Mouse (Mus musculus): ENCODE results near the gene Atad1. TPM values are rescaled to one million over a fixed set of nuclear protein-coding genes. Genes with fewer than 3 reads are reported as not detected.
"Not testable (repeated sequence)": the region's sequence is repeated elsewhere in the genome, so short reads cannot be mapped to it uniquely, and the experiment has no call there.

The Atad1 gene
- total RNA-seq, 2 experiments from 2014 or later = 101 to 104 TPM

DNA sequence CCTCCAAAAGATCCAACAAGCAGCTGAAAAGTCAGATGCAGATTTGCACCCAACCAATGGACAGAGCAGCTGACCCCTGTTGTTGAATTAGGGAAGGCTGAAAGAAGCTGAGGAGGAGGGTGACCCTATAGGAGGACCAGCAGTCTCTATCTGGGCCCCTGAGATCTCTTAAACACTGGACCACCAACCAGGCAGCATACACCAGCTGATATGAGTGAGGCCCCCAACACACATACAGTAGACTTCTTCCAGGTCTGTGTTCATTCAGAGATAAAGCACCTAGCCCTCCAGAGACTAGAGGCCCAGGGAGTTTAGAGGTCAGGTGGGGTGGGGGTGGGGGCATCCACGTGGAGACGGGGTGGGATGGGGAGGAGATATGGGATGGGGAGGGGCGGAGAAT, 51.4 kb downstream of the Atad1 start:
- intact Hi-C loops (cut with DNase I); DNase-seq: not testable (repeated sequence)

DNA sequence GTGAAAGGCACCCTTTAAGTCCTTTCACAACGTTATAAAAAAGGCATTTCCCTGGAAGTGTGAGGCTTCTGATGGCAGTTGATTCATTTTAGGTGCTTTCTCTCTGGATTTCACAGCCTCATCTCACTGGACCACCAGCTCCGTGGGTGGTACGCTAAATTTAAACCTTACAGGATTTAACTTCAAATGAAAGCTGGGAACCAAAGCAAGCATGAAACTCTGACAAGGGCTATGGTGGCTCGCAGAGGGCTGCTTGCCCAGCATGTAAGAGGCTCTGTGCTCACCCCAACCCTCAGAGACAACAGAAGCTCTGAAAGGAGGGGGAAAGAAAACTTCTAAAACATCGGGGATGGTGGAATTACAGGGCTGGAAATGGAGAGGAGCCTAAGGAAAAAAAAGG, 51.9 kb downstream of the Atad1 start:
- intact Hi-C loops (cut with DNase I) = no loop called here
- DNase-seq = no peak

DNA sequence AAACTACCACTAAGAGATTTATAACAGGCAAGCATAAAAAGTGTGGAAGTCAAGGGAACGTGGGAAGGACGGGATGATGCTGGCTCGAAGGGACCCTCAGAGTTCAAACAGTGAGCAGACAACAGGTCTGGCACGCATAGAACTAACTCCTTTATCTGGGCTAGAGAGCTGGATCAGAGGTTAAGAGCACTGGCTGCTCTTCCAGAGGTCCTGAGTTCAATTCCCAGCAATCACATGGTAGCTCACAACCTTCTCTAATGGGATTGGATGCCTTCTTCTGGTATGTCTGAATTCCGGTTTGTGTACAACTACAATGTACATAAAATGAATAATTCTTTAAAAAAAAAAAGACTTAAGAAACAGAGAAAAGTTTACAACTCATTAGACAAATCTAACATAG, 56.5 kb downstream of the Atad1 start:
- no peak for DNase-seq
- intact Hi-C loops (cut with DNase I) = loop anchor here (5.0 kb wide), 1 partner anchor 166 kb away; no protein-coding TSS in a partner anchor

DNA sequence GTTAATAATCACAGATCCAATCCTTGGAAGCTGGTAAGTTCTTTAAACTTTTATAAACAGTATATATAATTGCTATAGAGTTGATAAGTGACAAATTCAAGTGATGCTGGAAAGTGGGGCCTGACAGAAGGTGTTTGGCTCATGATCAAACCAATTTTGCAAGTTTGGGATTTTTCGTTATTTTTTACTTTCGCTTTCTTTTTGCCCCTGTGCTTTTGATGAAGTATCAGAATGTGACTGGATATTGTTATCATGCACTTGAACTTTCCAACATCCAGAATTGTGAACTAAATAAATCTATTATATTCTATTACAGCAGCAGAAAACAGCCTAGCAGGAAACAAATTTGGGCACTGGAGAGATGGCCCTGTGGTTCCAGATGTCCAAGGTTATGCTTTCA, 58.7 kb downstream of the Atad1 start:
- no peak for DNase-seq
- intact Hi-C loops (cut with DNase I) = loop anchor here (5.0 kb wide), 1 partner anchor 164 kb away; no protein-coding TSS in a partner anchor

DNA sequence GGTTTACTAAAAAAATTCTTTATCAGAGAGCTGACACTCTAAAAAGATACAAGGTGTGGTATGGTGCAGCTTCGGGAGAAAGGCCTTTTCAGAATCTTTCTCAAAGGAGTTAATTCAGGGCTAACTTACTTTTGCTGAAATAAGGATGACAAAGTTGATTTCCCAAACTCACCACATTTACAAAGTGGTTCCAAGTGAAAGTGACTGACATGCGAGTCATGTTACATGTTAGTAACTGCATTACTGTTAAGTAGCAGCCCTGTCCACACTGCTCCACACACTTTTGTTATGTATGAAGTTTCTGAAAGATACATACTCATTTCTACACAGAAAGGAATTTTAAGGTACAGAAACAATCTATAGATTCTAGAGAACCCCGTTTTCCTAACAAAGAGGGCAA, 63.8 kb downstream of the Atad1 start:
- intact Hi-C loops (cut with DNase I) = no loop called here
- DNase-seq = no peak

DNA sequence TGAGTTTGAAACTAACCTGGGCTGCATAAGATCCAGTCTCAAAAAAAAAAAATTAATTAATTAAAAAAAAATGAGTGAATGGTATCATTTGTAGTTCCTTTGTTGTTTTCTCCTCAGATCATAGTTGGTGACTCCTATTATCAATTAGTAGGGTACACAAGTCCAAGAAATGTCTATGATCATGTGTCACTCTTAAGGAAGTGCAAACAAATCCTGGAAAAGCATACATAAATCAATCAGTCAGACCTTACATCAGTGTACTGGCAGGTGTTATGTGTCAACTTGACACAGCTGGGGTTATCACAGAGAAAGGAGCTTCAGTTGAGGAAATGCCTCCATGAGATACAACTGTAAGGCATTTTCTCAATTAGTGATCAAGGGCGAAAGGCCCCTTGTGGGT, 71.8 kb downstream of the Atad1 start:
- intact Hi-C loops (cut with DNase I) = not testable (repeated sequence)

DNA sequence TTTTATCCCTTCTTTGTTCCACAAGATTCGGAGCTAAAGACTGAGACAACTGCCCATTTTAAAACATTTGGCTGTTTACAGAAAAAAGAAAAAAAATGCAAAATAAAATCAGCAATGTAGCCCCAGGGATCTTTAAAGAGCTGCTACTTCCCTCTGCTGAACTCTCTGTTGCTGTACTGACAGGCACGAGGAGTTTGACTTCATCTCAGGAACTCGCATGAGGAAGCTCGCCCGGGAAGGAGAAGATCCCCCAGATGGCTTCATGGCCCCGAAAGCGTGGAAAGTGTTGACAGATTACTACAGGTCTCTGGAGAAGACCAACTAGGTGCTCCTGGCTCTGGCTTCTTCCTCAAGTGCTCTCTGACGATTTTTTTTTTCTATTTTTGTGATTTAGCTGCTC, 74.3 kb downstream of the Atad1 start:
- intact Hi-C loops (cut with DNase I) = no loop called here
- no peak for DNase-seq

More for the DNA sequence above, 71.8 kb downstream of the Atad1 start:
- DNase-seq = not testable (repeated sequence)

DNA sequence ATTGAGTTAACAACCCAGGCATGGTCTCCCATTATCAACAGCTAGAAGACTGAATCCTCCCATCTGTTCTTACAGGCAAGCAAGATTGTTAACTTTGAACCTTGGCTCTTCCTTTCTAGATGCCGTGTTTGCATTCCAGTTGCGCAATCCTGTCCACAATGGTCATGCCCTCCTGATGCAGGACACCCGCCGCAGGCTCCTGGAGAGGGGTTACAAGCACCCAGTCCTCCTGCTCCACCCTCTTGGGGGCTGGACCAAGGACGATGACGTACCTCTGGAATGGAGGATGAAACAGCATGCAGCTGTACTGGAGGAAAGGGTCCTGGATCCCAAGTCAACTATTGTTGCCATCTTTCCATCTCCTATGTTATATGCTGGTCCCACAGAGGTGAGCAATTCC, 76.7 kb downstream of the Atad1 start:
- intact Hi-C loops (cut with DNase I) = no loop called here
- DNase-seq = no peak

DNA sequence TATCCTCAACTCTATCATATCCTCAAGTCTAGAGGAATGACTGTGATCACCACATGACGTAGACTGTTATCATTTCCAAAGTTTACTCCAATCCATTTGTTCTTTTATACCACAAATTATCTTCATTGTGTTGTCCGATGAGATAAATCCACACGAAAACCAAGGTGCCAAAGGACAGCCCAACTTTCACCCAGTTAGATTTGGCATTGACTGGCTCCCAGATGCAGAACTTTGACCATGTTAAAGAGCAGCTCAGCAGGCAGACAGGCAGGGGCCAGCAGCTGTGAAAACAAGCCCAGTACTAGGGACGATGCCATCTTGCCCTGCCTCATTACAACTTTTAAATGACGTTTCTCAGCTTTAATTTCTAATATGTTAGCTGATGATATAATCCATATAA, 80.2 kb downstream of the Atad1 start:
- intact Hi-C loops (cut with DNase I) = no loop called here

DNA sequence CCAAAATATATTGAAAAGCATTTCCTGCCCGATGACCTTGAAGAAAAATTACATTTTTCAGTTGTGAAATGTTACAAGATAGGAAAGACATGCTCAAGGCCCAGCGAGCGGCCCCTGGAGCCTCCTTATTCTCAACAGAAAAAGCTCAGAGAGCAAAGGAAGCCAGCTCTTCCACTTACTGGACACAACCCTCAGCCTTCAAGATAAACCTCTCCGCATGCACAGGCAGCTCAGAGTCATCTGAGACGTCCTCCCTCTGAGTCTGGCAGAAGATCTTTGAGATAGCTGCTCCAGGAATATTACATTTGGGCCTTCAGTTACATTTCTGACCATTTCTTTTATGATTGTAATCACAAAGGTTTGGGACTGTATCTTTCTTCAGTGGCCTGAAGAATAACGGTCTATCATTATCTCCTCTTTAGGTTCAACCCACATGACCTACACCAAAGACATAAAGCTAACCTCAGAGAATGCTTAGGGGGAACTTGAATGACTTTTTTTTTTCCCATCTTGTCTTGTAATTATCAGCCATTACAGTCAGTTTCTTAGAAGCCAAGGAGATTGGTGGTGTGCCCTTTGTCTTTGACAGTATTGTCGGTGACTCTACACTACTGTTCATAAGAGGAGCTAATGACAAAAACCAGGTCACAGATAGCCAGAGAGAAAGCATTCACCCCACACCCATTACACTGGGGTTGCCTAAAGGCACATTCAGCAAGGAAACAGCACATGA, 85.8 kb downstream of the Atad1 start:
- DNase-seq = no peak

More for the DNA sequence above, 80.2 kb downstream of the Atad1 start:
- no peak for DNase-seq

DNA sequence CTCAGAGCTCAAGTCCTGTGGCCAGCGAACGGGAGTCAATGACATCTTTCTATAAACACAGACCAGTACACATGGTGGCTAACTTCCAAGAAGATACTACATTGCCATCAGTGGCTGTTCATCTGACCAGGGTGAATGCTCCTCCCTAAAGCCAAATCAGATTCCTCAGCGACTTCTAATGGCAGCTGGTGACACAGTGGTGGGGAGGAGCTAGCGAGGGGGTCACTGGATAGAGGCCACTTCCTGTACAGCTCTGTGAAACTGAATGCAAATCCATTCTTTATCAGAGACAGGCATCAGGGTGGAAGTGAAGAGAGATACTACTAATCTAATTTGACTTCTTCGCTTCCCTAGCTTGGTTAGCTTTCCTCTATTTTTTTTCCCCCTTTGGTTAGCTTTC, 86.5 kb downstream of the Atad1 start:
- no peak for DNase-seq
- intact Hi-C loops (cut with DNase I) = no loop called here

More for the DNA sequence above, 85.8 kb downstream of the Atad1 start:
- intact Hi-C loops (cut with DNase I) = no loop called here

DNA sequence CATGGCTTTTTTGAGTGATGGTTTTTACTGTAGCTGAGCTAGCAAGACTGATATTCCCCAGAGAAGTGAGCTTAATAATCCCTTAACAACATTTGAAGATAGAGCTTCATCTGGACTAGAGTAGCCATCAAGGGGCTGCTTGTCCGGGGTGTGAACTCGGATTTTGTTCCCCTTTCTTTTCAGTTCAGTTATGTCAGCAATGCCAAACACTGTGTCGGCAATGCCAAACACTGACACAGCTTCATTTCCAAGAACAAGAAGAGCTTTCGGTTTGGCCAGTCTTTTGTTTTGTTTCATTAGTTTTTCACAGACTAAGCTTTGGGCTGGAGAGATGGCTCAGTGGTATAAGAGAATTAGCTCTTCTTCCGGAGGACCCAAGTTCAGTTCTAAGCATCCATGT, 88.5 kb downstream of the Atad1 start:
- intact Hi-C loops (cut with DNase I) = no loop called here
- no peak for DNase-seq

DNA sequence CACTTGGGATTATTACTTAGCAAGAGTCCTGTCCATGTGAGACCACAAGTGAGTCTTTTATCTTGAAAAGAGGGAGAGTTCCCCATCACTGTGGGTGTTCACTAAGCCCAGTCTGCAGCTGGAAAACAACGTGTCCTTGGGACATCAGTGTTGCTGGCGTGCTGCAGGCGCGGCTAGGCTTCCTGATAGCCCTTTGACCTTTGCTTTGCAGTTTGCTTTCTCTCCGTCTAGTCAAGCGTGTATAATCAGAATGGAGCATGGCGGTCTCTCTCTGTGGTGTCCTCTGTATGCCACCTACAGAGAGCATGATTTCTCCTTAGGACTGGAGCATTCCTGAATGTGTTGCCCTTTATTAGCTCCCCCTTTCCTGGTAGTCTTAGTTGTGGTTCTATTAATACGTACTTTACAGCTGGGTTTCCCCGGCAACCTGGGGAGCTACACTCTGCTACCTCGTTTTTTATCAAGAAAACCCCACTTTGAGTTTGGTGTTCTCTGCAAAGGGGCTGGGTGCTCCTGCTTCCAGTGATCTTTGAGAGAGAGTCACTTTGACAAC, 91.5 kb downstream of the Atad1 start:
- no peak for DNase-seq

DNA sequence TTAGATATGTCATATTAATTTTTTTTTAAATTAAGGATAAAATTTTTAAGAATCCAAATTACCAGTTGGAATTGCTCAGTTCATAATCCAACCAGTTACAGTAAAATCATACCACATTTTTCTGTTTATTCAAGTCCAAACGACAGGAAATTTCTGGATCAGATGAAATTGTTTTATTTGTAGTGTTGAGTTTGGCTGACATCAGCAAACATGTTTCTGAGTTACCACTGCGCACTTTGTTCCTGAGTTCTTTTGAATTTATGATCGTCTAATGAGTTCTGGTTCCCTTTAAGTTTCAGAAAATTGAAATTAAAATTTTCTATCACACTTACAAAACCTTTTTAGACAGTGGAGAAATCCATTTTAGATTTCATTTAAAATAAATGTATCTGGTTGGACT, 93.2 kb downstream of the Atad1 start:
- intact Hi-C loops (cut with DNase I) = no loop called here
- no peak for DNase-seq

More for the DNA sequence above, 91.5 kb downstream of the Atad1 start:
- intact Hi-C loops (cut with DNase I) = no loop called here

DNA sequence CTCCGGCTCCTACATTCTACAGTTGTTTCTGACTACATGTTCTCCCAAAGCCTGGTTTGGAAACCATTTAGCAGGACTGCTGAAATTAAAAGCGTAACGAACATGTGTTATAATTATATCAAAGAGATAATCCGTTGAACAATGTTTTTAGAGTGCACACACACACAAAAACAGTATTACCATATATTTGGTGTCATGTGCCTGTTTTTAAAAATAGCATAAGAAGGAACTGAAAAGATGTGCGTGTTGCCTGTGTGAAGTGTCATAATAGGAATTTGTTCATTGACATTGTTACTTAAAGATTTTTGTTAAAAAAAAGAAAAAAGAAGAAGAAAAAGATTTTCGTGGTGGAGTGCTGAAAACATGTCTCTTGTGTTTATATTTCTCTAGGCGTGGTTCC, 93.6 kb downstream of the Atad1 start:
- DNase-seq = no peak
- intact Hi-C loops (cut with DNase I) = no loop called here

DNA sequence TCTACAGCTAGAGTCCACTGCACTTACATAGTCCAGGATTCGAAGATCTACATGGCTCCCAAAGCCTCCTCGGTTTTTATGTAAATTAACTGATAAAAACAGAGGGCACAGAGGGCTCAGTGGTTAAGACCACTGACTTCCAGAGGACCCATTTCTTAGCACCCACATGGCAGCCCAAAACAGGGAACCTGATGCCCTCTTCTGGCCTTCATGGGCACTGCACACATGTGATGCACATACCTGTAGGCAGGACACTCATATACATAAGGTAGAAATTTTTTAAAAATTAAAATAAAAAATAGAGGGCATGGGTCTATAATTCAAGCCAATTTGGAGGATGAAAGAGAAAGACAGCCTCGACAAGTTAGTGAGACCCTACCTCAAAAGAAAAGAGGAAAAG, 95.9 kb downstream of the Atad1 start:
- no peak for DNase-seq
- intact Hi-C loops (cut with DNase I) = no loop called here

DNA sequence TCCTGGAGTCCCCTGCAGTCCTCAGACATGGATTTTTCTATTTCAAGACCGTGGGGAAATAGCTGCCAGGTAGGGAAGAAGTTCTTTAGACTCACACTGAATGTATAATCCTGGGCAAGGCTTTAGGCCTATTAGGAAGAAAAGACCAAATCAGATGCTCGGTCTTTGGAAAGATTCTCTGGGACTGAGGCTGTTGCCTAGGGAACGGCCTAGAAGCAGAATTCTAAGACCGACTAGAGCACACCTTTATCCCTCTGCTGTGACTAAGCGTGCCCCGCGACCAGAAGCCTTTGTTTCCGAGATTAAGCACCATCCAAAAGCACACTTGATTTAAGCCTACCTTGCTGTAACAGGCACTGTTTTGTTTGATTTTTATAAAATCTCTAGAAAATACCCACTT, 97.6 kb downstream of the Atad1 start:
- DNase-seq = no peak
- intact Hi-C loops (cut with DNase I) = no loop called here

DNA sequence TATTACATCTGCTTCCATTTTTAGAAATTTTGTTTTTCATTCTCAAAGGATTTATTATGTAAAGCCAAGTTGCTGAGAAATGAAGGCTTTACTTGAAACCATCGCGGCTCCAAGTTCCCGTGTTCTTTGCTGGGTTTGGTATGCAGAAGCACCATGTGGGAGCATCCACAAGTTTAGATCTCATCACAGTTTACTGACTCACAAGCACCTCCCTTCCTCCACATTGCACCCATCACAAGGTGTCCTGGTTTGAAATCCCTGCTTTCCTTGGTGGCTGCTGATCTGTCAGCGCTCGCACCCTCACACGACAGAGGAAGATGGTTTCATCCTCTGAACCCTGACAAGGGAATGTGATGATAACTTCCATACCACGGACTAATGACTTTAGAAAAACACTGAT, 98.1 kb downstream of the Atad1 start:
- DNase-seq = no peak
- intact Hi-C loops (cut with DNase I) = no loop called here

DNA sequence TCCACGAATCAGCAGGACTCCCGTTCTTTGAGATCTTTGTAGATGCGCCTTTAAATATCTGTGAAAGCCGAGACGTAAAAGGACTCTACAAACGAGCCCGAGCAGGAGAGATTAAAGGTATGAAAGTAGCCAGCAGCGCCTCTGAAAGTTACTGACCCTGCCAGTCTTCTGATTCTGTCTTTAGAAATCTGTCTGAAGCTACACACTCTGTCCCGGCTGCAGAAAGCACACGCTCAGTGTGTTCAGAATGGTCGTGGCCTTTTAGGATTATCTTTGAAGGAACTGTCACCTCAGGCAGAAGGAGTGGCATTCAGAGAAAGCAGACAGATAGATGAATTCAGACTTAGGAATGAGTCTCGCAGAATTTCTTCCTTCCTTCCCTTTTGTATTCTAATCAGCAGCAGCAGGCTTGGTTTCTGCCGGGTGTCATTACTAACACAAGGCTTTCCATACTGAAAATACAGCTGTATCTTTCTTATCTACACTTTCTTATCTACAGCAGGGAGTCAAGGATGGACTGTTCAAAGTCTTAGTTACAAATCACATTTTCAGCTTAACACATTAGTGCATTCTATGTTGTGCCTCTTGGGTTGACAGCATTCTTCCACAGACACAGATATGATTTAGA, 101.2 kb downstream of the Atad1 start:
- intact Hi-C loops (cut with DNase I) = no loop called here
- no peak for DNase-seq

DNA sequence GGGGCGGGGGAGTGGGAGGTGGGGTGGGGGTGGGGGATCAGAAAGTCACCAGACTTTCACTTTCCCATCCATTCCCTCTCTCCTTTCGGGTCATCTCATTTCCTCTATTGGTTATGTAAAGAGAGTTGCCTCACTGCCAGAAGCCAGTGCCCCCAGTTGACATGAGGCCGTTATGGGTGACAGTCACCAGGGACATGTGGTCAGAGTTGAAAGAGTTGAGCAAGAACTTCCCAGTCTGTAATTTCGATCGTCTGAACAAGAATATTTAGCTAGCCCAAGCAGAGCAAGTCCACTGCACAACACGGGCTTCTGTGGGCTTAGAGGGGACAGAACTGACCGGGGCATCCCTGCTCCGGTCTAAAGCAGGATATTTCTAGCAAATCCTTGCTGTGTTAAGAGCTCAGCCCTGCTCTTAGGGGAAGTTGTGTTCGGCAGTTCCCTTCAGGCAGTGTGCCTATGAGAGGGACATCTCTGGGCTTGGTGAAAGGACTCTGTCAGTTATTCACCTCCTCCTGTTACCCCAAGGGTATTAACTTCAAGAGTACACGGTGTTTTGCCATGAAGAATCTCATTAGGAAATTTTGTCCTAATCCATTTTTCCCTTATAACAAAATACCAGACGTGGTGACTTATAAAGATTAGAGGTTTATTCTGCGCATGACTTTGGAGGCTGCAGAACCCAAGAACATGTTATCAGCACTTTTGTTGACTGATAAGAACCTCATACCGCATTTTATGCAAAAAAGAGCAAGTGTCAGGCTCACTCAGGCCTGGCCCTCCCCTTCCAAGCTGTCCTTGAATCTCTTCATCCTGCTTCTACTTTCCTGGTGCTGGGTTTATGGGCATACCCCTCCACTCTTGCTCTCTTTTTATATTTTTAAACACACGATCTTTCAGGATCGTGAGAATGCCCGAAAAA, 102.0 kb downstream of the Atad1 start:
- DNase-seq = no peak
- intact Hi-C loops (cut with DNase I) = no loop called here

DNA sequence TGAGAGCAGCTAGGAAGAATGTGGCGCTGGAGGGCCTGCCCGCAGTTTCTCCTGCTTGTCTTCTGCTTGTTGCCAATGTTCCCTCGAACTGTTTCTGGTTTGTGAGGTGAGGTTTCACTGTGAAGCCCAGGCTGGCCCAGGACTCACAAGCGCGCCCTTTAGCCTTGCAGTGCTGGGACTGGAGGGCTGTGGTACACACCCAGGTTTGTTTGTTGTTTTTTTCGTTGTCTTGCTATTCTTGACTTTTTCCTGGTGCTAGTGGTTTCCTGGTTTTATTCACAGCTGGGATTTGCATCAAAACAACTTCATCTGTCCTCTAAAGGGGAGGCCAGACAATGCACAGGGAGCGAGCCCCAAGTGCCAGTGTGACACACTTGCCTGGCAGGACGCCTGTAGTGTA, 104.7 kb downstream of the Atad1 start:
- DNase-seq = no peak
- intact Hi-C loops (cut with DNase I) = no loop called here
